Mouse (Mus musculus) E14TG2a.4 (cell line): Measurements from ENCODE around the gene Kbtbd4.

Experiments used
- CTCF ChIP-seq: conservative IDR thresholded peaks from 2 replicates; pipeline ENCODE4 v1.5.1; 2014; ENCODE audit warnings: low read length
- NANOG ChIP-seq: IDR thresholded peaks from 2 replicates; pipeline ENCODE4 v1.6.1; 2014; ENCODE audit warnings: borderline replicate concordance, low read length, mixed read lengths
- POU5F1 ChIP-seq: IDR thresholded peaks from 2 replicates; pipeline ENCODE4 v1.6.1; 2014; ENCODE audit warnings: low read length, borderline replicate concordance

DNA sequence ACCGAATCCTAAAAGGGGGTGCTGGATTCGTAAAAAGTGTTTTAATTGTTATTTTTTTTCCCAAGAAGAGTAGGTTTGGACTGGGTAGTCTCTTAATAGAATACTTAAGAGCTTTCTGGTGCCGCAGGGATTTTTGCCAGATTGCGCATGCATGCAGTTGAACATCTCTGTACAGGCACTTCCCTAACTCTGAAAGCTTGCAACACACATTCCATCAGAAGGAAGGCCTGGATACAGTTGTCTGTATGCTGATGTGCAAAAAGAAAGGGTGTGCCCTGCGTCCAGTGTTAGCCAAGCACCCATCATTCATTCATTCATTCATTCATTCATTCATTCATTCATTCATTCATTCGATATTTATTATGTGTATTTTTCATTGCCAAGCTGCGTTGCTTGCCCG, 35.2 kb downstream of the Kbtbd4 start:
- no peak for TF ChIP-seq CTCF
- TF ChIP-seq POU5F1, result no peak
- no peak for TF ChIP-seq NANOG
